Mouse (Mus musculus) cerebellum, adult 2 months (tissue): ENCODE results near the gene Traf5. TPM values are rescaled to one million over a fixed set of nuclear protein-coding genes. Genes with fewer than 3 reads are reported as not detected.
A peak's percentile ranks its signal among the peaks of the same experiment; 100 is the strongest.

Experiments
- DNase-seq, 2 experiments: peaks; one replicate each; pipeline ENCODE4 v3.0.0; 2021
- H3K27ac ChIP-seq: fragments of 200-500 bp; 2 replicates; pipeline ENCODE4 v1.5.1; 2012; ENCODE audit warnings: low read length, control low read depth, inconsistent platforms; ENCODE audit not compliant: insufficient read depth
- H3K27me3 ChIP-seq: fragments of 200-500 bp; 2 replicates; pipeline ENCODE4 v1.6.1; 2012; ENCODE audit warnings: inconsistent platforms, mild to moderate bottlenecking, low read length, moderate library complexity; ENCODE audit not compliant: control insufficient read depth, insufficient read depth
- H3K4me1 ChIP-seq: fragments of 200-500 bp; 2 replicates; pipeline ENCODE4 v1.6.1; 2011; ENCODE audit warnings: low read length; ENCODE audit not compliant: control insufficient read depth, insufficient read depth
- H3K4me3 ChIP-seq: fragments of 200-500 bp; replicated peaks from 2 replicates; pipeline ENCODE3; 2011; ENCODE audit warnings: mild to moderate bottlenecking, low read depth, low read length, control low read depth; ENCODE audit not compliant: insufficient read depth
- CTCF ChIP-seq: fragments of 200-500 bp; IDR thresholded peaks from 2 replicates; pipeline ENCODE4 v1.5.1; 2011; ENCODE audit warnings: low read depth, mild to moderate bottlenecking, control low read depth, low read length, moderate library complexity, borderline replicate concordance; ENCODE audit not compliant: insufficient read depth
- POLR2A ChIP-seq: fragments of 200-500 bp; IDR thresholded peaks from 2 replicates; pipeline ENCODE4 v1.6.1; 2011; ENCODE audit warnings: low read length, control low read depth, borderline replicate concordance; ENCODE audit not compliant: insufficient read depth
- WGBS: fragments of 180-500 bp; shearing (Covaris S2); methylation state at CpG from one replicate; pipeline ENCODE4 v1.1.7; 2018; 5-methylcytosine and 5-hydroxymethylcytosine counted together
- polyA plus RNA-seq: library from polyadenylated mRNA; depleted of rRNA; stranded (reverse); fragments of >200 nt; gene quantifications from 2 replicates; pipeline ENCODE4 v1.2.3, GENCODE M21; 2012

Traf5 gene
- polyA plus RNA-seq, 1 experiment: 3.6 TPM

DNA sequence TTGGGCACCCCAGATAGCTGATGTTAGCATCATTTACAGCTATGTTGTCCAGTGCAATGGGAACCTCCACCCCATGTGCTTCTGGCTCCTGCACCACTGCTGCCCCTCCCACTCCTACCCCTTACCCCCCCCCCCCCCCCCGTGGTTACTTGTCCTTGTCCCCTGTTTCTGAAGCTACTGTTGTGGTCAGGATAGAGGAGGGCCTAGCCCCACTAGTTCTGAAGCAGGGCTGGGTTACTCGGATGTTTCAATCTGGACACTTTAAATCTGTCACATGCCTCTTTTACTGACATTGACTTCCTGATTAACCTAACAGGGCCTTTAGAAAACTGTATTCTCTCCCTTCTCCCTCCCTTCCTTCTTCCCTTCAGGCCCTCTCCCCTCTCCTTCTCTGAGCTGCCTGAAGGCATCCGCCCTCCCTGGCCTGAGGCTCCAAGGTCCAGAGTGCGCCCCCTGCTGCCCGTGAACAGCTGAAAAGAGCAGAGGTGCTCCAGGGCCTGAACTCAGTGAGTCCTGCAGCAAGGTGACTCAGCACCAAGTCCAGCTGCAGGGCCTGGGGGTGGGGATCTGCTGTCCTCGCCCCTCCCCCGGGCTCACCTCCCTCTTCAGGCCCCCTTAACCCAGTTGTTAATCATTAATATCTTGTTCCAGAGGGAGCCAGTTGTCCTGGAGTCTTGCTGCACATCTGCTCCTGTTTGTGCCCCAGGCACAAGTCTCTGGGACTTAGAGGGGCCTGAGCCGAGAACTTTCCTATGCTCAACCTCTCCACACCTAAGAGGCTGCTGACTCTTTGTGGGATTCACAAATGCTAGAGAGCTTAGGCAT lies 128.2 kb downstream of the Traf5 start:
- H3K27ac ChIP-seq: no peak overlapping the region
- H3K4me1 ChIP-seq: no peaks in the 10 kb centered on the region
- no peak overlapping the region for H3K4me3 ChIP-seq
- WGBS: 37% methylated on average over 8 of the region's 8 CpGs
- TF ChIP-seq POLR2A (no peak), CTCF (peak; percentile 65)
- no peaks in the 10 kb centered on the region for H3K27me3 ChIP-seq
- peak; percentile 52 to 71 for DNase-seq

DNA sequence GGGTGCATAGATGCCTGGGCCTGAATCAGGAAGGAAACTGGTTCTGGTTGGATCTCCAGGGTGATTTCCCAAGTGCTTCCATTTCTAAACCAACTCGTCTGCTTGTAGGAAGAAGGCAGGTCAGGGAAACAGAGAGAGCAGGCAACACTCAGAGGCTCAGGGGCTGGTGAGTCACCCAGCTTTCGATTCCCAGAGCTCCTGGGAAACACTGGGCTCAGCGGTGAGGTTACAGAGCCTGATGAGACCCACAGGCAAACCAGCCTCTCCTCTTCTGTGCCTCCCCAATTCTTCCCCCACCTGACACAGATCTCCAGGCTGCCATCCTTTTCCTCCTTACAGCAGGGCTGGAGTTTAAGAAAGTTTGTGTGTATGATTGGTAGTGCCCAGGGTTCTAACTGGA lies 128.9 kb downstream of the Traf5 start:
- Histone ChIP-seq H3K4me3 (no peak overlapping the region), H3K27ac (no peak overlapping the region), H3K27me3 (no peaks in the 10 kb centered on the region), H3K4me1 (no peaks in the 10 kb centered on the region)
- no peak for DNase-seq
- no peak for TF ChIP-seq CTCF
- TF ChIP-seq POLR2A: no peak
- WGBS: 84% methylated on average over 3 of the region's 3 CpGs

DNA sequence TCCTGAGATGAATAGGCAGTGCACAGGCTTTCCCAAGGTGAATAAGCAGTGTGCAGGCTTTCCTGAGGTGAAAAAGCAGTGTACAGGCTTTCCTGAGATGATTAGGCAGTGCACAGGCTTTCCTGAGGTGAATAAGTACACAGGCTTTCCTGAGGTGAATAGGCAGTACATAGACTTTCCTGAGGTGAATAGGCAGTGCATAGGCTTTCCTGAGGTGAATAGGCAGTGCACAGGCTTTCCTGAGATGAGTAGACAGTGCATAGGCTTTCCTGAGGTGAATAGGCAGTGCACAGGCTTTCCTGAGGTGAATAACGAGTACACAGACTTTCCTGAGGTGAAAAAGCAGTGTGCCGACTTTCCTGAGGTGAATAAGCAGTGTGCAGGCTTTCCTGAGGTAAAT lies 131.4 kb downstream of the Traf5 start:
- WGBS: 70% methylated on average over 2 of the region's 2 CpGs
- no peak for TF ChIP-seq POLR2A
- no peak for TF ChIP-seq CTCF
- no peak for DNase-seq
- no peak overlapping the region for H3K27ac ChIP-seq
- H3K4me1 ChIP-seq: no peaks in the 10 kb centered on the region
- no peak overlapping the region for H3K4me3 ChIP-seq
- H3K27me3 ChIP-seq: no peaks in the 10 kb centered on the region

DNA sequence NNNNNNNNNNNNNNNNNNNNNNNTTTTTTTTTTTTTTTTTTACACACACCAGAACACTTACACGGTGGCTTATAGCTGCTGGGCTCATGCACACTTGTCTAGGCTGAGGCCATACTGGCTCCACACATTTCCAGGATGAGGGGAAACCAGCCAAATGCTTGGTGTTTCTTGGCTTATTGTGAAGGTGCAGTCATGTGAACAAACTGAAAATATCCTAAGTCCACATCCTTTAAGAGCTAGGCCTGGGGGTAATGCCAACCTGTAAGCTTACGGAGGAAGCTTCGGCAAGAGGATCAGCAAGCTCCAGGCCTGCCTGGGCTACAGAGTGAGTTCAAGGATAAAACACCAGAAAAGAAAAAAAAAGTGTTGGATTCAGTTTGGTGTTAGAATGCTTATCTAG lies 135.0 kb downstream of the Traf5 start:
- no peak for TF ChIP-seq POLR2A
- TF ChIP-seq CTCF: no peak
- WGBS: 18% methylated on average over 3 of the region's 3 CpGs
- peak in 1 of 2 experiments; percentile 36 for DNase-seq
- Histone ChIP-seq H3K4me1 (no peaks in the 10 kb centered on the region), H3K27ac (no peak overlapping the region), H3K4me3 (no peak overlapping the region), H3K27me3 (no peaks in the 10 kb centered on the region)

GRCm38 (mm10) chr1:191956871-191957270 lies 135.5 kb downstream of the Traf5 start:
- Histone ChIP-seq H3K4me3 (no peak overlapping the region), H3K27me3 (no peaks in the 10 kb centered on the region), H3K4me1 (no peaks in the 10 kb centered on the region), H3K27ac (no peak overlapping the region)
- peak in 1 of 2 experiments; percentile 33 for DNase-seq
- TF ChIP-seq POLR2A: no peak
- no peak for TF ChIP-seq CTCF
- WGBS: 66% methylated on average over 2 of the region's 2 CpGs

DNA sequence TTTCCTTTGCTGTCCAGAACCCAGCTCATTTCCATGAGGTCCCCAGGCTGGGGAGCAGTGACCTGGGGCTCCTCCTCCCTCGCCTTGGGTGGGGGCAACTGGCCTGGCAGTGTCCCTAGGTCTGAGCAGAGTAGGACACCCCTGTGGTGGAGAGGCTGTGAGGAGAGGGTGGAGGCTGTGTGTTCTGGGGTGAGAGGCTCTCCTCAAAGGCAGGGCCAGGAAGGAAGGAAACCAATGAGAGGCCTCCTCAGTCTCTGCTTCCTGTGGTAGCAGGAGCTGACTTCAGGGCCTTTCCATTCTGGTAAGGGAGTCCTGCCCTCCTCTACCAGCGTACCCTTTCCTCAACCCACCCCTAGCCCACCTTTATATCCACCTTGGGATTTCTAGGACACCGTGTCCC lies 136.1 kb downstream of the Traf5 start:
- no peak for TF ChIP-seq CTCF
- TF ChIP-seq POLR2A: no peak
- no peak for DNase-seq
- Histone ChIP-seq H3K4me1 (no peaks in the 10 kb centered on the region), H3K4me3 (no peak overlapping the region), H3K27me3 (no peaks in the 10 kb centered on the region), H3K27ac (no peak overlapping the region)
- 88% methylated on average over 3 of the region's 3 CpGs for WGBS

GRCm38 (mm10) chr1:191955101-191955500 lies 137.3 kb downstream of the Traf5 start:
- no peak for DNase-seq
- TF ChIP-seq POLR2A (no peak), CTCF (no peak)
- WGBS: 86% methylated on average over 3 of the region's 3 CpGs
- Histone ChIP-seq H3K27ac (no peak overlapping the region; the same call in 1 of the 2 replicates), H3K27me3 (no peaks in the 10 kb centered on the region), H3K4me3 (no peak overlapping the region), H3K4me1 (no peaks in the 10 kb centered on the region)

- TF ChIP-seq POLR2A: no peak
- TF ChIP-seq CTCF: no peak
- no peak for DNase-seq
- Histone ChIP-seq H3K4me1 (no peaks in the 10 kb centered on the region), H3K27ac (no peak overlapping the region), H3K4me3 (no peak overlapping the region), H3K27me3 (no peaks in the 10 kb centered on the region)
- 89% methylated on average over 11 of the region's 11 CpGs for WGBS
Observed at GRCm38 (mm10) chr1:191952733-191953335, 139.5 kb downstream of the Traf5 start.
